Mouse (Mus musculus) embryo, embryonic 10.5 days (tissue): Measurements from ENCODE around the gene Stk24.
A peak's percentile ranks its signal among the peaks of the same experiment; 100 is the strongest.

Source experiments
- DNase-seq: peaks from one replicate; pipeline ENCODE4 v3.0.0-alpha.2; 2015; ENCODE audit warnings: low spot score

The Stk24 gene

DNA sequence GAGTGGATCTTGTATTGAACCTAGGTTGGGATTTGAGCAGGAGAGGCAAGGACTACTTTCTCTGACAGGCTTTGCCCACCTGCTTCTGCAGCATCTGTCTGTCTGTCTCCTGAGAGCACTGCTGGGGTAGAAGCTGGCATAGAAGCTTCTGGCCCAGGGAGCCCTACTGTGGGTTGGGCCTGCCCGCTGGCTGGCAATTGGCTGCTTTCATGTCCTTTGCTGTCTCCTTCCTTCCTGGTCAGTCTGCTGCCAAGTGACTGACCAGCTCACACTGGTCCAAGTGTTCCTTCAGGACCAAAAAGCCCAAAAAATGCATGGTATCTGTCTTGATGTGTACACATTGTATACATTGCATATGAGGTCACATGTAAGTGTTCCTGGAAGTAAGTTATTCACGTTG, 115.9 kb downstream of the Stk24 start:
- no peak for DNase-seq

DNA sequence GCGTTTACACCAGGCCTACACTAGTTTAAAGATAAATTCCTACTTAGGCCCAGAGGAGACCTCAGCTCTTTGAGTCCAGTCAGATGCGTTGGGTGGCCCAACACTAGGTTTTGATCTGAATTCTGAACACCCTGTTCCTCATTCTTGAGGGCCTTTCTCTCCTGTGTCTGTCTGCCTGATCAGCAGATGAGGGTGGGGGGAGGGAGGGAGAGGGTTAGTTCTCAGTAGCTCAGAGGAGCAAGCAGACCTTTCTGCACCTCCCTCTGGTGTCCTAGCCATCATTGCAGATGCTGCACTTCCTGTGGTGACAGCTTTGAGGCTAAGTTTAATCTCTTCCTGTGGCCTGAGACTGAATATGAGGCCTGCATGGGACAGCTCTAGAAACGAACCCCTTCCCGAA, 117.2 kb downstream of the Stk24 start:
- no peak for DNase-seq

DNA sequence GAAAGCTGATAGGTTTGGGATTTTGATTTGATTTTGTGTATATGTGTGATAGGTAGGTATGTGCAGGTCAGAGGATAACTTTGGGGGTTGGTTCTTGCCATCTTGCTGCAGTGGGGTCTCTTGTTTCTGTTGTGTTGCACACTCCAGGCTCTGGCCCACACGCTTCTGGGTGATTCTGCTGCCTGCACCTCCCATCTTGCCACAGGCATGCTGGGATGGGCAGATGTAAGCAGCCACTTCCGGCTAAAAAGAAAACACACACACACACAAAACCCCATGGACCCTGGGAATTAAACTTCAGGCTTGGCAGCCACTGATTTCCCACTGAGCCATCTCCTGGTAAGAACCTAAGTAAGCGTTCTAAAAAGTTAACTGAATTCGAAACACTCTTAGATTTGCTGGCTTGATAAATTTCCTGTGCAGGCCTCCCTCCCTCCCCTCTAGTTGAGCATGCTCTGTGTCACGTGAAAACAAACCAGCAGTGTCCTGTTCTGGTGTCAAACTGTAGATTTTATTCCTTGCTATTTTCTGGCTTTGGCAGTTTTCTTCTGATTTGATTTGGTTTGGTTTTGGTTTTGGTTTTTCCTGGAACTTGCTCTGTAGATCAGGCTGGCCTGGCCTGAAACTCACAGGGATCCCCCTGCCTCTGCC, 118.5 kb downstream of the Stk24 start:
- DNase-seq: no peak

DNA sequence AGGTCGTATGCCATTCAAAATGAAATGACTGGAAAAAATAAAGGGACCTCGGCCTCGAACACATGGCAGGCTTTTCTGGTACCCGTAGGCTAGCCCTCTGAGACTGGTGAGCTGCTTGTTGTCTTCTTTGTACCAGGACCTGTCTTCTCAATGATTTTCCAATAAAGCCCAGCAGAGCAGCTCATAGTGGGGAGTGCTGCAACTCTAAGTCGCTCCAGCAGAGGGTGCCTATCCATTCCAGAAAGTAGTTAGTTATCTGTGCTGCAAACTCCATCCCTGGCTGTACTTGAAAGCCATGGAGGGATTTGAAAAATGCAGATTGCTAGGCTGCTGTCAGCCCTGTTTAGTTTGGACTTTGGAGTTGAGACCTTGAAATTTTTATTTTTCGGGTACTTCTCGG, 120.0 kb downstream of the Stk24 start:
- DNase-seq: peak; percentile 78

DNA sequence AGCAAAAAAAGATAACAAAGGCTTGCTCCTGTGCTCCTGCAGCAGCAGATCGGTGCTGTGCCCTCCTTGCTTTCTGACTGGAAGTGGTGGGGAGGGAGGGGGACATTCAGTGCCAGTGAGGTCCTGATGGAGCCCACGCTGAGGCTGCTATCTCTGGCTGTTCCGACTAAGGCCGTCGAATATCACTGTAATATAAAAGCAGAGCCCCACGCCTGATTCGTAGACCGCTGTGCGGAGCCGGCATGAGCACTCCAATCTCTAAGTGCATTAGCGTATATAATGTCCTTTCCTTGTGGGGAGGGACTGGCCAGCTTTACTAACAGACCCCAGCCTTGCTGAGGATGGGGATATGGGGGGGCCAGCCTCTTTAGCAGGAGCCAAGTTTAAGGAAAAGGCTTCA, 120.5 kb downstream of the Stk24 start:
- DNase-seq: no peak

DNA sequence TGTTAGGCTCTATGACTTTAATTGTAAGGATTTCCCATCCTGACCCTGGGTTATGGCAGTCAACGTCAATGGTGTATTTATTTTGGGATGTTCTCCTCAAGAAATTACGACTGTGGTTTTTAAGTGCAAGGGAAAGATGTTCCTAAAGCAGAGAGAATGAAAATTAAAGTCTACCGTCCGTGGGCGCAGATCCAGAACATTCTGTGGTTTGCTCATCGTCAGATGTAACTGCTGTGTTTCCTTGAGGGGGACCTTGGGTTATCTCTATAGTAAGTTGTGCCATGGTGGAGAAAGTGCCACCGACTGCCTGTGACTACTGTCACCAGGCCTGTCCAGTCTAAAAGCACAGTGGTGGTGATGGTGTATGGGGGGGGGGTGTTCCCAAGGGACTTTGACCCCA, 122.9 kb downstream of the Stk24 start:
- no peak for DNase-seq

DNA sequence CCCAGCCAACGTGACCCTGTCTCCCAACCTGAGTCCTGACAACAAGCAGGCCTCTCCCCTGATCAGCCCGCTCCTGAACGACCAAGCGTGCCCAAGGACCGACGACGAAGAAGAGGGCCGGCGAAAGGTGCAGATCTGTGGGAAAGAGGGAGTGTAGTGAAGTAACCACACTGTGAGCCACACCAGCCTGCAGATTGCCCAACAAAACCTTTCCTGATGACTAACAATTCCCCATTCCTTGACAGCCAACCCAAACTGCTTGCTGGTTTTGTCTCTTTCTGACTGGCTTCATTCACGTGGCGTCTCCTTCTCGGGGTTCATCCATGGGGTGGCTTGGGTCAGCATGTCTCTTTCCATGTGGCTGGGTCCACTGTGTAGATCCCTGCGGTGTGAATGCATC, 124.3 kb downstream of the Stk24 start:
- no peak for DNase-seq

DNA sequence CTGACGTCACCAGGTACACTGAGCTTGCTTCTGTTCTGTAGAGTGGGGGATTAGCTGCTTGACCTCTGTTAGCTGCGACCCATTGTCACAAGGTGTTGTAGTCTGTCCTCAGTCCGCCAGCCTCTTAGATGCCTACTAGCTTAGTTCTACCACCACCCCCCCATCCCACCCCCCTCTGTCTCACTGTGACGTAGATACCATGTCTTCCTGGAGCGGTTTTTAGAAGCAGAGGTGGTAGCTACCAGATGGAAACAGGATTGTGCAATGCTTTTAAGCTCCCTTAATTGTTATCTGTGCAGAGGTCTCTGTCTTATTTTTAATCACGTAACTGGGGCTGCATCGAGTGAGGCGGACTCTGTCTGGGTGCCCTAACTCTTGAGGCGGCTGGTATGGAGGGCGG, 124.9 kb downstream of the Stk24 start:
- no peak for DNase-seq

DNA sequence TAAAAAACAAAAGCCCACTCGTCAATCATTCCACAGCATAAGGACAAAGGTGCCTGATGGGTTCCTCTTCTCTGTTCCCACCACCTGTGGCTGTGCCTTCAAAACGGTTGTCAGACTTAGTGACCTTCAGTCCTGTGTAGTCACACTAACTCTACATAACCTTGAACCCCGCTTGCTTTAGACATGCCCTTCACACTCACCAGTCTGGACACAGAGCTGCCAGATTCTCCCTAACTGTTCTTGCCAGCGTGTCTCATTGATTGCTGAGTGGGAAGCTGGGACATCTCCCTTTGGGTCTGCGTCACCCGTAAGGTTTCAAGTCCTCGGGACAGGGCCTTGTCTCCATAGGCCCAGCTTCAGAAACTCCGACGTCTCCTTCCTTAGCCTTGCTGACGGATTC, 127.3 kb downstream of the Stk24 start:
- DNase-seq: no peak

DNA sequence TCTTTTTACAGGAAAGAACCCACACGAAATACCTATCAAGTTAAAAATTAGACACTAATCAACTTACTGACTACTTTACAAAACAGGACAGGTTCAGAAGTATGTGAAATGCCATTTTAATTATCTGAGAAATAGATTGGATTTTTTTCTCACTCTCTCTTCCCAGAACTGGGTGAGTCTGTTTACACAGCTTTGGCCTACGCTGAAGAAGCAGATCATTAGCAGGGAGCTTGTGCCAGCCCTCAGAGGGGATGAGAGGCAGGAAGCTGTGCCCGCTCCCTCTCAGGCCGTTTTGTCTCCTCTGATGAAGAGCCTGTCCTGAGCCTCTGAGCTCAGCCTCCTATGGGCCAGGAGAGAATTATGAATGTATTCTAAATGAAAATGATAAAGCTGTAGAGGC, 128.1 kb downstream of the Stk24 start:
- DNase-seq: no peak

DNA sequence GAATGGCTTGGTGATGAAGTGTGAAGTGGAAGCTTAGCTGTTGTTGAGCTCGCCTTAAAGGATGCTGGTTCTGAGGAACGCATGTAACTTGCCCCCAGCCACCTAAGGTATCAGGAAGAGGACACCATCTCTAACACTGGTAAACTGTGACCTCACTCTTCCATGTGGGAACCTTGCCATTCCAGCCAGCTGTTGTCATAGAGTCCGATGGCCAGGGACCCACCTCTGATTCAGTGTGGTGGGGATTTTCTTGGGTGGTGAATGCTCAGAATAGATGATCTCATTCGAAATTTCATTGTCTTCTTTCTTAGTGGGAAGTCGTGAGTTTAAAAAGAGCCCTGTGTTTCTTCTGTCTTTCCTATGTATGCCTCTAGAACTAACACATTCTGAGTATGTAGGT, 128.7 kb downstream of the Stk24 start:
- no peak for DNase-seq

DNA sequence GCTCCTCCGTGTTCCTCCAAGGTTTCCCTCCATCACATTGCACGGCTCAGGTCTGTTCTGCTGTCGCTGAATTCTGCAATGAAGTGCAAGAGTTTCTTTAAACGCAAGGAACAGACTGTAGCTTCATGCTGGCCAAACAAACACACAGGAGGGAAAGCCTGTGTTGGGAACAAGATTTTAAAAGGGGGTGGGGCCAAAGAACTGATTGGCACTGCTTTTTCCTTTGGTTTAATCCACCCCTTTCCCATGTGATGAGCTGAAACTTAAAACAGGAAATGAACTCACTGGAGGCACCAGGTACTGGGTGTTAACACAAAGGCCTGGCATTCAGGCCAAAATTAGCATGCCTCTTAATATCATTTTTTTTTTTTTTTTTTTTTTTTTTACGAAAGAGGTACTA, 131.5 kb downstream of the Stk24 start:
- no peak for DNase-seq

DNA sequence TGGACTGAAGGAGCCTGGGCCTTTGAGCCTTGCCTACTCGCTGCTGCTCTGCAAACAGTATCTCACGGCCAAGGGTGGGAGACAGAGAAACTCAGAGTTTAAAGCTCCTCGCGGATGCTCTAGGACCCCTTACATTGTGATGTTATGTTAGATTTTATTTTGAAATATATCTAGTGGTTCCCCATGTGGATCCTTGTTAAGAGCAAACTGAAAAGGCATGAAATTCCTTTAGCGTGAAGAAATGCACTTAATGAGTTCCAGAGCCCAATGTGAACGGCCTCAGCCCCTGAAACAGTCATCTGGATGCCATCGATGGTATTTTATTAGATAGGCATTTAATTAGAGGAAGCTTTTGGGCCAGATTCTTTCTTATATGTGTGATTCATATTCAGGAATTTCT, 132.5 kb downstream of the Stk24 start:
- peak; percentile 63 for DNase-seq

DNA sequence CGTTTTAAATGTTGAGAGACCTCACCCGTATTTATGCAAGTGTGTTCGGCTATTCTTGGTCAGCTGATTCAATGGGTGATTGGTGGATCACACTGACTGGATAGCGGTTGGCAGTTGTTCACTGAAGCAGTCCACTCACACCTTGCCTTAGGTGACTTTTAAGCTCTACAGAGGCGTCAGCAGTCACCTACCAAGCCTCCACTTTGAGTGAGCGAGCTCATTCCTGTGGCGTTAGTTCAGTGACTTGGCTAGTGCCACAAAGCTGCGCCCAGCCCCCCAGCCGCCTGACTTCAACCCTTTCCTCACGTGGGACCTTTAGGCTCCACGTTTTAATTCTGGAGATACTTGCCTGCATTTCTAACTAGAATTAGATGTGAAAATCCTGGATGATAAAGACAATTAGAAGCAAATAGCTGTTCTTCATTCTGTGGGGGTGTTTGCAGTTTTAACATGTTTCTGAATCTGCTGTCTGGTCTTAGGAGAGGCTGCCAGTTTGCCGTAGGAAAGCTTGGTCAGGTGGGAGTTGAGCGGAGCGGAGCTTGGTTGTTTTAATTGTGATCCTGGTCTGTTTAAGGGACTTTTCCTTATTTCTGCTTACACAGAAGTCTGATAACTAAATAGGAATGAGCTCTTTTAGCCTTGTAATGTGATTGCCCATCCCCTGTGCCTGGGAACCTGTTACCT, 133.6 kb downstream of the Stk24 start:
- DNase-seq: no peak

DNA sequence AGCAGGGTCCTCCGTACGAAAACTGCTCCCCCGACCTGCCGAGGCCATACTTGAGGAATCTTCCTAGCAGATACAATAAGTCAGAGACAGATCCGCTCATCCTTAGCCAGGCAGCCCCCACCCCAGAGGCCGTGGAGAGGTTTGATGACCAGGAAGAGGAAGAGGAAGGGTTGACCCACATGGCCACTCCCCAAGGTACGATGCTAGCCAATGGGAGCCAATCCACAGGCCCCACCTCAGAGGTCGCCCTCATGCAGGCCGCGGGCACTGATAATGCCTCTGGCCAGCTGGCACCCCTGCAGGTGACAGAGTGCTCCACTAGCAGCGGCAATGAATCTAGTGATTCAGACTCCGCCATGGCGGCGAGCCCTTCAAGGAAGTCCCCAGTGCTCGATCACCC, 135.7 kb downstream of the Stk24 start:
- DNase-seq: no peak

DNA sequence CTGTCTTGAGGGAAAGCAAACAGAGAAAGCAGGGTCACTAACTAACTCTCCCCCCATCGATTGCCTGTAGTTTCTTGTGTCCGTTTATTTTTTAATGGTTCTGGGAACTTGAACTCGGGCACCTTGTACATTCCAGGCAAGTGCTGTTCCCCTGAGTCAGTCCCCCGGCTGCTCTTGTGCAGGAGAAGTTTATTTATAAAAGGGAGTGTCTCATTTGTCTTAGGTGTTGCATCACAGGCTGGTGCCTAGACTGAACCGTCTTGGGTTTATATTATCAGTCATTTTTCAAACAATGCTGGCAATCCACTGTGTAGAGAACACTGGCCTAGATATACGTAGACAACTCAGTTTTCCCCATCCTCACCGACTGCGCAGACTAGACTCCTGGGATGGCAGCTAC, 140.4 kb downstream of the Stk24 start:
- no peak for DNase-seq

DNA sequence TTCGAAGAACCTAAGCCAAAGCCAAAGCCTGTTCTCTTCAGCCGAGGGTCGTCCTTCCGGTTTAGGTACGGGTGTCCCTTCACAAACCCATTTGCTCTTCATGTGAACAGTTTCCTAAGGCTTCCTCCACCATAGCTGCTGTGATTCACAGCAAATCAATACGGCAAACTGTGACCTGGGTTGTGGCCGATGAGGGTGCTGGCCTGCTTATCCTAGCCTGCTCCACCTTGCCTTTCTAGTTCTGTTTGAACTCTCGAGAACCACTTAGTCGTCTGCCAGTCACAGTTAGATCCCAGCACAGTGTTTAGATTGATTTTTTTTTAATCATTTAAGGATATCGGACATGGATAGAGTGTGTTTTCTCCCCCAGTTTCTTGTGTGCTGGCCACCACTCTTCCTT, 141.1 kb downstream of the Stk24 start:
- no peak for DNase-seq

DNA sequence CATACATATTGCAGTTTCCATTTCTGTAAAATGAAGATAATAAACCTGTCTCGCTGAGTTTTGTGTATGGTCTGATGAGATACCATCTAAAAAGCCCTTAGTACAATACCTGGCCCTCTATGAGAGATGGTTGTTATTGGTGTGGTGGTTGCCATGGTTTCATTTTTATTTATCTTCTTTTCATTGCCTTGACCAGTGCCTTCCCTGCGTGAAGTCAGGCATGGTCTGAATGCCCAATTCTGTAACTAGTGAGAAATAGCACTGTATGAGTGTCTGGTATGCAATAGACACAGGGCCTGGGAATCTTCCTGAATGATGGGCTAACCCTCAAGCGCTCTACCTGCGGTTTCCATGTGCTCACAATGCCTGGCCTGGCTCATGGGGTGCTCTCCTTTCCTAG, 143.1 kb downstream of the Stk24 start:
- DNase-seq: no peak
